Mouse (Mus musculus) small intestine, adult 2 months (tissue): ENCODE data around the gene Tmem106c.

Source experiments
- CTCF ChIP-seq: fragments of 200-500 bp; IDR thresholded peaks from 2 replicates; pipeline ENCODE4 v1.5.1; 2012; ENCODE audit warnings: low read depth, mild to moderate bottlenecking, control low read depth, inconsistent platforms, low read length, moderate library complexity, mixed read lengths; ENCODE audit not compliant: insufficient replicate concordance, insufficient read length; ENCODE audit errors: extremely low read depth
- POLR2A ChIP-seq: fragments of 200-500 bp; IDR thresholded peaks from 2 replicates; pipeline ENCODE4 v1.6.1; 2012; ENCODE audit warnings: low read depth, mild to moderate bottlenecking, control low read depth, inconsistent platforms, low read length, moderate library complexity

DNA sequence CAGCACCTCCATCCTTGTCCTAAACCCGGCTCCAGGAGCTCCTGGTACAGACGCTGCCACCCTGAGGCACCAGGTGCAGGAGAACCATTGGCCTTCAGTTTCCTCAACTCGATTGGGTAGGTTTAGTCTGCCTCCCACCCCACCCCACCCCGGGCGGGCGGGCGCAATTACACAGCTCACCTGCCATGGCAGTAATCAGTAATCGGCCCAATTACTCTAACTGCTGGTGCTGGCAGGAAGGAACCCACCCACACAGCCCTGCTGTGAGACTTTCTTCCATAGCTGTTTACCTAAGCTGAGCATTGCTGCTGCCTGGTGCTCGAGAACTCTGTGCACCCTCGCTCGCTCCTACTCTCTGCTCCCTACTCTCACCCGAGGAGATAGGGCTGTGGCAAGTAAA, 31.6 kb upstream of the Tmem106c start:
- TF ChIP-seq CTCF: no peak
- no peak for TF ChIP-seq POLR2A
